Mouse (Mus musculus) embryo, embryonic 9.5 days (tissue): ENCODE results near the gene Hsd11b1.
"Not testable (repeated sequence)": the region's sequence is repeated elsewhere in the genome, so short reads cannot be mapped to it uniquely, and the experiment has no call there.

Experiments used
- DNase-seq: peaks from one replicate; pipeline ENCODE4 v3.0.0-alpha.2; 2017; ENCODE audit errors: extremely low spot score

Hsd11b1 gene

DNA sequence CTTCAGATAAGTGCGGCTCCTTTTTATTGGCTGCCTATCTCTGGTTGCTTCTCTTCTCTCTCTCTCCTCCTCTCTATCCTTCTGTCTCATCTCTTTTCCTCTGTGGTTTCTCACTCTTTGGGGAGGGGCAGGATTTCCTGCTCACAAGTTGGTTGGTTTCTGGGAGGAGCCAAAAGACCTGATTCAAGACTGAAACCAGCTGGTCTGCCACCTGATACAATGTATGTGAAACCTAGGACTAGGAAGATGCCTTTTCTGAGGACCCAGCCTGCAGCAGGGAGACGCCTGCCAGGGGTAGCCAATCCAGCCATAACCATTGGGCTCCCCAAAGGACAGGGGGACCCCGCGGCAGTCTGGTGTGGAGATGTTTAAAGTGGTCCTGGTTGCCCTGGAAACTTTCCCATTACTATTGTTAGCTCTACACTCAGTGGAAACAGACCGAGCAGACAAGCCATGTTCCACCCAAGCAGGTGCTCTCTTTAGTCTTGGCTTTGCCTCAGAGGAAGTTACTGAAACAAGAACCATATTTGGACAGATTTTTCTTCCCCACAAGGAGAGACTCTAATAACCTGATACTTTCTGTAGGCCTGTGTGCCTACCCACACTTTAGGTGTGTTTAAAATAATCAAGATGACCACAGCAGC, at the start of gene Hsd11b1:
Hsd11b1 (minus strand) TSS at position 121 of the 644 bp plus-strand sequence.
- DNase-seq, result no peak

DNA sequence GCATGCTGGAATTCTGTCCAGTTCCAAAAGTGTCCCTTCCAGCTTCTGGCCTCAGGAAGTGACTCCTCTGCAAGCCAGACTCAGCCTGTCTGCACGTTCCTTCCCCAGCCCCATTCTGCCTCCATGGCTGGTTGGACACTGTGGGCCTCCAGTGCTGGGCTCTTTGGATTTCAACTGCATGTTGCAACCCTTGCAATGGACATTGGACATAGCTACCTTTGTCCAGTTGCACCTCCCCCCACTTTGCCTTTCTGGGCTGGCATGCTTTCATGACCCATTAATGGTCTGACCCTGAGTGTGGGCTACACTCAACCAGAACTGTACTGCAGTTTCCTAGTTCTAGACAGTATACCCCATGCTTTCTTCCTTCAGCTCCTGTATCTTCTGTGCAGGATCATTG, 47.7 kb upstream of the Hsd11b1 start:
- no peak for DNase-seq

DNA sequence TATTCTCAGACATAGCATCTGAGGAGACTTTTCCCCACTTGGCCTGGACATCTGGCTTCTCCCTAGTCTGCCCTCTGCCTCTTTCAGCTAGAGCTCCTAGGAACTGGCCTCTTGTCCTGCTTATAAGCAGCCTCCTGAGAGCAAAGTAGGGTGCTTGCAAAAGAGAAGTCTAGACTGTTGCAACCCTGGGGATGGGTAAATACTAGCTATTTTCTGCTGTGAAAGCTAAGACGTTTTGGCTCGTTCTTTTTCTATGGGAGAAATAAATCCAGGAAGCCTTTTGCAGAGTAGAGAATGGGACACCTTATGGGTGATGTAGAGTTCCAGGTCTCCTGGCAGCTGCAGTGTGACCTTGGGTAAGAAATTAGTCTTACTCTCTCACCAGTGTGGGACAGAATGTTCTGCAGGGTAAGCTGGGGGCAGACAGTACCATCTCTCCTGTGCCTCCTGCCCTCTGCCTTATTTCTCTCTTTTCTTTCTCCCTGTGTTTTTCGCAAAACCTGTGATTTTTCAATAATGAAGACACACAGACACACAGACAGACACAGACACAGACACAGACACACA, 46.7 kb upstream of the Hsd11b1 start:
- no peak for DNase-seq

DNA sequence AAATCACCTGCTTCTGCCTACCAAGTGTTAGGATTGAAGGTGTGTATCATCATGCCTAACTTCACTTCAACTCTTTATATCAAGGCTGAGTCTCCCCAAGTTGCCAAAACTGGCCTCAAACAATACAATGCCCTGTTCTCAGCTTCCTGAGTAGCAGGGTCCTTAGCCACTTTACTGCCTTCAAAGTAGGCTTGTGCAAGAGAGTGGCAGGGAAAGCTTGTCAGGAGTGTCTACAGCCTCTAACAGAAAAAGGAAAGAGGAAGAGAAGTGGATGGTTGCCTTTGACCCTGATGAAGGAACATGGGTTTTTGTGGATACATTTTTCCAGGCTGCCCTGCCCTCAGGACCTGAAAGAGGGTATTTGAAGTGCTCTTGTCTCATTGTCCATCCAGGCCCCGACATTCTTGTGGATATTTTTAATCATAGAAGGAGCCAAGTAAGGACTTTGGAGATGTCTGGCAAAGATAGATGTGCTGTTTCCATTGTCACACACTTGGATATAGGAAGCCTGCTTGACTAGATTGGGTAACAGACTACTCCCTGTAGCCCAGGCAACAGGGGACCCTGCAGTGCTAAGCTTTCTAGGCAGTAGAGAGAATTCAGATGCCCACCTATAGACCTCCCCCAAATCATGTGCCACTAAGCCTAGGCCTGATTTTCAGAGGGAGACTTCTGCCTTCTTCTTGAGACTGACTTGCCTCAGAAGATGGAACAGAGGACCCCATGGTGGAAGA, 46.1 kb upstream of the Hsd11b1 start:
- no peak for DNase-seq

DNA sequence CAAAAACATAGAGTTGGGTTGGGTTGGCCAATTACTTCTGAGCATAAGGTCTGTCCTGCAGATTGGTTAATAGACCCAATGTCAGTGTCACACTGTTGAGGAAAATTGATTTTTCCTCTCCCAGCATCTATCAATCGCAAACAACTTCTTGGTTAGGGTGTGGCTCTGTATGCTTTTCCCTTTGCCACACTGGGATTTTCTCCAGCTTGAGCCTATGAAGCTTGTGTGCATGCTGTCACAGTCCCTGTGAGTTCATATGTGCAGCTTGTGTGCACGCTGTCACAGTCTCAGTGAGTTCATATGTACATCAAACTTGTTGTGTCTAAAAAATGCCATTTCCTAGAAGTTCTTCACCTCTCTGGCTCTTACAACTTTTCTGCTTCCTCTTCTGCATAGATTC, 43.0 kb upstream of the Hsd11b1 start:
- no peak for DNase-seq

DNA sequence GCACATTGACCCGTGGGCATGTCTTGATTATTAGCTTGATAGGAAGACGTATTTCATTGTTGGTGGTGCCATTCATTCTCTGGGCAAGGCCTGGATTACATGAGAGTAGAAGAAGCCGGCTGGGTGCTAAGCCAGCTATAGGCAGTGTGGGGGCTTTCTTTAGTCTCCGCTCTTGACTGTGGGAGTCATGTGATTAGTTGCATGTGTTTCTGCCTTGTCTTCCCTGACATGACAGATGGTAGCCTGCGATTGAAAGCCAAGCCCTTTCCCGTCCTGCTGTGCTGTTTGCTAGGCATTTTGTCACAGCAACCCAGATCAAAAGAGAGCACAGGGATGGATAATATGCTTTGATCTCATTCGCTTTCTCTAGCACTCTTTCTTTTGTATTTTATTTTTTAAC, 41.5 kb upstream of the Hsd11b1 start:
- peak; percentile 14 for DNase-seq

DNA sequence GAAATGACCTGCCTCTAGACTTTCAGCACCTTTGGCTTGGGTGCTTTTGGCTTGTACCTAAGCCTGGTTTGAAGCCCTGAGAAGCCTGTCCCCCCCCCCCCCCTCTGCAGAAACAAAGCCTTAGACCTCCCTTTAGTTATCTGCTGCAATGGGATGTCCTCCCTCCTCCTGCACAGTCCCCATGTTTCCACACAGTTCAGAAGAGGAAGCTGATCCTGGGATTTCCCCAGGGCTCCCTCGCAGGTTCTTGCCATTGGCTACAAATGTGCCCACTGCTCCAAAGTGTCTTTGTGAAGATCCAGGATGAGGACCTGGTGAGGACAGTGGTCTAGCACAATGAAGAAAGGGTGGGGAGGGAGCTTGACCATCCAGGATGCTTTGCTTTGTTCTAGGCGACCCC, 39.2 kb upstream of the Hsd11b1 start:
- DNase-seq, result no peak

DNA sequence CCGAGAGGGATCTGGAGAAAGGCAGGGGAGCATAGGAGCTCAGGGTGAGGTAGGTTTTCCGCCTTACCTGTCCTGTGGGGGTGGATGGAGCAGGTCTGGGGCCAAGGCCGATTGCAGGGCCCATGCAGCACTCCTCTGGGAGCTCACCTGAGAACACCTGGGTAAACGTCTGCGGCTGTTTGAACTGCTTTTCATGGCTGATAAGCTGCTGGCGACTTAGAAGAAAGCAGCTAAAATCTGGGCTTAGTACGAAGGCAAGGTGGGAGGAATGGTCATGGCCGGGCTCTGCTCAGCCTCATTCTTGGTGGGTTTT, 38.2 kb upstream of the Hsd11b1 start:
- DNase-seq, result no peak

DNA sequence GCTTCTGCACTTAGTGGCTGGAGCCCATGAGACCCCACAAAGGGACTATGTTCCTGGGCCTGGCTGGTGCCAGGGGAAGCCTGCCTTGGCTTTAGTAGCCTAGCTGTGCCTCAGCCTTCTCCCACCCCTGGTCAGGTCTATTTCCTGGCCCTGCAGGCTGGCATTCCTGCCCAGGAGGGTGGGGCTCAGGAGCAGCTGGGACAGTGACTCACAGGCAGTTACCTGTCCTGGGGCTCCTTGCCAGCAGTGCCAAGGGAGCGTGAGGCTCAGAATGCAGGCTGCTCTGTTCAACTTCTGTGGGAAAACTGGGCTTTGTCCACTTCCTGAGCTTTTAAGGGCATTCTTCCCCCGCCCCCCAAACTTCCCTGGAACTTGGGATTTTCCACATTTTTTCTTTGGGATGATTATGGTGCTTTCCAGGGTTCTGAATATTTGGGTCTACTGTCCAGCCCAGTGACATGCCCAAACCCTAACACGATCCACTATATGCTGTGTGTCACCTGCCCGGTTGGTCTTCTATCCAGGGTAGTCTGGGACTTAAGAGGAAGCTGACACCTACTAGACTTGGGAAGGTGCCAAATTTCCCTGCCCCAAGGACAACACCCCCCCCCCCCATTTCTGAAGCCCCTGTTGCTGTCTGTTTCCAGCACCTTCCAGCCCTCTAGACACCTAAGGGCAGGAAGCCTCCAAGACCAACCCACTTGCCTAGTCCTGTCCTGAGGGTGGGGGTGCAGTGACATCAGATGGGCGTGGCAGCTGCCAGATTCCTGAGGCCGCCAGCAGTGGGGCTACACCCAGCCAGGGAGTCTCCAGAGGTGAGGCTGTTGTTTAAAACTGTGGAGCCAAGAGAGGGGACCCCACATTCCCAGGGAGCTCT, 37.6 kb upstream of the Hsd11b1 start:
- no peak for DNase-seq

DNA sequence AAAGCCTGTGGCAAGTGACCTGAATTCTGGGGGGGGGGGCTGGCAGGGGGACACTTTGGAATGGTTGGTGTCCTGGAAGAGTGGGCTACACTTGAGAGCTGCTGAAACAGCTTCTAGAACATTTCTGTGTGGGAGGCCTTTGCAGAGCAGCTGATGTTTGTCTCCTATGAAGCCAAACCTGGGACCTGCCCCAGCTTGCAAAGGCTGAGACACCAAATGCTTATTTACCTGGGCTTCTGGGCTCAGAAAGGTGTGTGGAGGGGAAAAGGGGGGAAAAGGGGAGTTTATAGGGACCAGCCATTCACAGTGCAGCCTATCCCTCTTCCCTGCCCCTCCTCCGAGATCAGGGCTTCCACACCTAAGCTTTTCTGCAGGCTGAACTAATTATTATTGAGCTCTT, 36.1 kb upstream of the Hsd11b1 start:
- DNase-seq, result no peak

DNA sequence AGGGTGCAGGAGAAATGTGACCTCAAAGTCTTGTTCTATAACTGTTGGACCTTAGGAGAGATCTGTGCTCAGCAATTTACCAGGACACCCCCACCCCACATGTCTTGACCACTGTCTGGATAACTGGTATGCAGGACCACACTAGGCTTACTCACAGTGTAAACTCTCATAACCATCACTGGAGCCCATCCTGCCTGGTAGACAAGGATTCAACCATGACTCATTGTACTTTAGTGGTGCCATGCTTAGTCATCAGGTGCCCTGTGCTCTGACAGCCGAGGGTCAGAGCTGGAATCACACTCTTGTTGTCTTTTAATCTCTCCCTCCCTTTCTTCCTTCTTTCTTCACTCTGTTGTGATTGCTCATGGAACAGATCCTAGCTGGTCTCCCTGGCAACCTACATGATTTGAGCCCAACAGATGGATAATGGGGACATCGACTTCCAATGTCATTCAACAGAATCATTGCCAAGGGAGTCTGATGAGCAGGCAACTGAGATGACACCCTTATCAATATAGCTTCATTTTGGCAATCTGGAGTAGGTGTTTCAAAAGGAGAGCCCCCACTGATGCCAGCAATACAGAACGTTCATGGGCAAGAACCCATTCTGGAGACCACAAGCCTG, 34.4 kb upstream of the Hsd11b1 start:
- DNase-seq, result no peak

DNA sequence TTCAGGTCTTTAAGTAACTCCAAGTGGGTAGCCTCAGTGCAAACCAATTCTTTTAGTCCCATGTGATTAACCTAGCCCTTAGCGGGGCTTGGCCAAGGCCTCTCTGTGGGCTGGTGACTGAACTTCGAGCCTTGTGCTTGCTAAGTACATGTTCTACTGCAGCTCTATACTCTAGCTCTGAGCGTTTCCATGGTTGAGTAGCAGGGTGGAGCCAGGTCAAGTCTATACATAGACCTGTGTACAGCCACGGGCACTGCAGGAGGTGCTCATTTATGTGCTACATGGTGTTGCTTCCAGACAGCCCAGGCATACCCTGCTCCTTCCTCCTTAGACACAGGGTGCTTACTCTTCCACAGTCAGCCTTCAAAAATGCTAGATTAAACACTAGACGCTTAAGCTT, 32.0 kb upstream of the Hsd11b1 start:
- DNase-seq, result no peak

DNA sequence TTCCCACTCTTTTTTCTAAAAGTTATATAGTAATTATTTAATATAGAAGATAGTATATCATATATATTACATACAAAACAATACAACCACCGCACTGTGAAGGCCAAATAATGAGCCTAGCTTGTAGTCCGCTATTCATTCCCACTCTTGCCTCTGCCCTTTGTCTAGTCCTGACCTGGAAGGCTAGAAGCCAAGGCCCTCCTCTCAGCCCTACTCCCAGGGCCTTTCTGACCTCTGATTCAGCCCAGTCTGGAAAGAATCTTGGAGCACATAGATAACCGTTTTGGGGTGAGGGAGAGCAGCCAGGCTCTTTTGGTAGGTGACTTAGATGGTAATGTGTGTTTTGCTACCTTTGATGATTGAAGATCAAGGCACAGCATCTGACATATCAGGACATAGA, 30.1 kb upstream of the Hsd11b1 start:
- no peak for DNase-seq

DNA sequence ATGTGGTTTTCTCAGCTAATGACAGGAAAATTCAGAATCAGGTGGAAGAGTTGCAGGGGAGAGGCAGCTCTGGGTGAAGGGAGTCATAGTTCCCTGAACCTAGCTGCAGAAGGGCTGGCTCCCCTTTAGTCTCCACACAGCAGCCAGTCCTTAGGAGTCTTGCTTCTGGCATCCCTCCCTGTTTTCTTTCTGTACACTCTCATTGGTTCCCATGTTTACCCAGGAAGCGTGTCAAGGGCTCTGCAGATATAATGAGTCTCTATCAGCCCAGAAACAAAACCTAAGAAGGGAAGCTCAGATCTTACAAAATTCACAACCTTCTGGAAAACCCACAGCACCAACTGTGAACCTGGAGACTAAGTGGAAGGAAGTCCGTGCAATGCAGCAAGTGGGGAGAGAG, 29.2 kb upstream of the Hsd11b1 start:
- DNase-seq, result no peak

DNA sequence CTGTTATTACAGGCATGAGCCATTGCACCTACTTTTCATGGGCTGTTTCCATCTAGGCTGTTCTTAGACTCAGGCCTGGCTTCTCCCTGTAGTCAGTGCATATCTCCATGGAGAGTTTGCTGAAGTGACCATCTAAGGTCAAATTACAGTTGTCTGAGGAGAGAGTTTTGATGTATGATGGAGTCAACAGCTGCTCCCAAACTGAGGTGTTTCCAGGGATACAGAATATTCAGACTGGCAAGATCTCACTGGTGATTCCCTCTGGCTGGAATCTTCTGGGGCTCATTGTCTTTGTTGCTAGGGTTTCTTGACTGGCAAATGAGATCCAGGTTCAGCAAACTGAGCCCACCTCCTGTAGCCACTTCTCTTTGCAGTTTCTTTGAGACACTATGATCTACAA, 26.8 kb upstream of the Hsd11b1 start:
- DNase-seq, result no peak

DNA sequence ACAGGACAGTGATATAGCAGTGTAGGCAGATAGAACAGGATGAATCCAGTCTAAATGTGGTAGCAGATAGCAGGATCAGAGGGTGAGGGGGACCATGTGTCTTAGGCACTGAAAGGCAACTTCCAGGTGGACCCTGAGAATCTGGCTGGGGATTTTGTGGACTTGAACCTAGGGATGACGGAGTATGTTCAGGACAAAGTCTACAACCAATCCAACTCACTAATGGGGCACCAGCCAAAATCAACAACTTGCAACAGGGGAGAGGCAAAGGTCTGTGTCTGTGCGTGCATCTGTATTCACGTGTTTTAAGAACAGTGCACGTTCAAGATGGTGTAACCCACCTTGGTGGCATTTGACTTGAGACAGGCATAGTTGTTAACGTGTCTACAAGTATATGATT, 26.0 kb upstream of the Hsd11b1 start:
- DNase-seq, result no peak

DNA sequence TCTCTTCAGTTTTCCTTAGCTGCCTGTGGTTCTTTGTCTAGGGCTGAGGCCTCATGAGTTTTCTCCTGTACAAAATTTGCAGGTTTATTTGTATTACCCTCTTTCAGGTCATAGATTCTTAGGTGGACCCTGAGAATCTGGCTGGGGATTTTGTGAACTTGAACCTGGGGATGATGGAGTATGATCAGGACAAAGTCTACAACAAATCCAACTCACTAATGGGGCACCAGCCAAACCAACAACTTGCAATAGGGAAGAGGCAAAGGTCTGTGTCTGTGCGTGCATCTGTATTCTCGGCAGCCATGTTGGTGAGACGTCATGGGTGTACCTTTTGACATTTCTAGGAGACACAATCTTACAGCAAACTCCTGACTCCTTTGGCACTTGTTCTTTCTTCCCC, 25.2 kb upstream of the Hsd11b1 start:
- no peak for DNase-seq

DNA sequence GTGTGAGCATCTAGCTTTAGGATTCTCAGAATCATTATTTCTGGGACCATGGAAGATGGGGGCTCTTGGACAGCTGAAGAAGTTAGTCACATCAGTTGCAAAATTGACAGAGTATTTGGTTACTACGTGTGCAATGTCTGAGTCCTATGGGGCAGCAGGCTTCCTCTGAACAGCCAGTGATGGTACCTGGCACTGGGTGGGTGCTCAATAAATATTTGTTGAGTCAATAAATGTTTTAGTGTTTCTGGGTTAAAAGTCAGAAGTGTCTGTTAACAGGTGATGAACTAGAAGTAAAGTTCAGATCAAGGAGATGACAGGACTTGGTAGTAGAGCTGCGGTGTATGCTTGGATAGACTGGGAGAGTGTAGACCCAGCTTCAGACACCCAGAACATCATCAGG, 23.7 kb upstream of the Hsd11b1 start:
- no peak for DNase-seq

DNA sequence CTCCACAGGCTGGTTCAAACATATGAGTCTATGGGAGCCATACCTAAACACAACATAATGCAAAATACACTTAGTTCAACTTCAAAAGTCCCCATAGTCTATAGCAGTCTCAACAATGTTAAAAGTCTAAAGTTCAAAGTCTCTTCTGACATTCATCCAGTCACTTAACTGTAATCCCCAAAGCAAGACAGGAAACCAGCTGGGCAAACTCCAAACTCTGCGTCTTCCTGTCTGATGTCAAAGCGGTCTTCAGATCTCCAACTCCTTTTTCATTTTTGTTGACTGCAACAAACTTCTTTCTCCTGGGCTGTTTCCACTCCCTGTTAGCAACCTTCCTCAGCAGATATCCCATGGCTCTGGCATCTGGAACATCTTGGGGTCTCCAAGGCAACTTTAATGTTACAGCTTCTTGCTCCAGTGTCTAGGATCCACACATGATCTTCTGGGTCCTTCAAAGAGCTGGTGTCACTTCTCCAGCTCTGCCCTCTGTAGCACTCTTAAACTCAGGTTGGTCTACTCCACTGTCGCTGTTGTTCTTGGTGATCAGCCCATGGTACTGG, 22.0 kb upstream of the Hsd11b1 start:
- not testable (repeated sequence) for DNase-seq

DNA sequence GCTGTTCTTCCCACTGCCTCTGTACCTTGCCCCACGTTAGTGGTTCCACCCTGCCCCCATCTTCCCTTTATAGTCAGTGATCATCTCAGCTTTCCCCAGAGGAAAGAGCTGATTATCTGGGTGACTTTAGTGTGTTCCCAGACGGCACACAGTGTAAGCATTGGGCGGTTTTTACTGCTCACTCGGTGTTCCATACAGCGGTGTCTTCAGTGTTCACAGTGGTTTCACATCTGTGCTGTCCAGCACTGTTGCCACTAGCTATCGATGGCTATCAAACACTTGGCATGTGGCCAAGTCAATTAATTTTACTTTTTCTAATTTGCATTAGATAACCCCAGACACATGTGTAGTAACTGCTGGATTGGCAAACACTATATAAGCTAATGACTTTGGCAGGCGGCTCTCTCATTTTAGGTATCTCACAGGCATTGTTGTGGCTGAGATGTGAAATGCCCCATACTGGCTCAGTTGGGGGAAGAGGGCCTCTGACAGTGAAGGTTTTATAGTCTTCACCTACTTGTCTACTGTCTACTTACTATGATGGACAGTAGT, 20.4 kb upstream of the Hsd11b1 start:
- DNase-seq, result no peak

DNA sequence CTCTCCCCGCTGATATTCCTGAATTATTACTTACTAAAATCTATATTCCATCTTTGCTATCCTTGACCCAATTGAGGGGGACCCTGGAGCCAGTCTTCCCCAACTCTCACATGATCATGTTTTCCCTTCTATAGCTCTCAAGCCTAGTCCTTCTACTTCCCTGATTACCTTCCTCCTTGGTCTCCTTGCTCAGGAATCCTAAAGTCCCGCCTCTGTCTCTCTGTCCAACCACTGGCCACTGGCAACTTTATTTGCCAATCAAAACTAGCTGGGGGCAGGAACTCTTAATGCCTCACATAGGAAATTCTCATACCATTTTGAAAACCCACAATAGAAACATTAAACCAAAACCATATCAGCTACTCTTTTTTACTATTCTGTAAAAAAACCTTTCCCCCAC, 17.5 kb upstream of the Hsd11b1 start:
- DNase-seq, result no peak

DNA sequence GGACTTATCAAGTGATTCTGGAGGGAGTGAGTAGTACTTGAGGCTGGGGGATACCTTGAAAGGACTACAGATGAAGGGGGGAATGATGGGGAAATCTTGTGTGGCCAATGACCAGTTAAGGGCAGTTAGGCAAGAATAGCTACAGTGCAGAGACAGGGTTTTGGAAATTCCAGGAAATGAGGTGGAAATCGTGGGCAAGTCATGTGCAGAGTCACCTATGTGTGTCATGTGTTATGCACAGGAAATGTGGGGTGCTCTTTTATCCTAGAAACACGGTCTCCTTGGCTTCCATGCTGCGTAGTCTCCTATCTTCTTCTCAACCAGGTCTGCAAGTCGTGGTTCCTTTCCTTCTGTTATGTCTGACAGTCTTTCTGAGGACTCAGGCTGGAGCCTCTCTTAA, 15.6 kb upstream of the Hsd11b1 start:
- no peak for DNase-seq
